Mouse (Mus musculus) macrophage (primary cell): ENCODE results near the gene Ctdnep1. TPM values are rescaled to one million over a fixed set of nuclear protein-coding genes. Genes with fewer than 3 reads are reported as not detected.
A peak's percentile ranks its signal among the peaks of the same experiment; 100 is the strongest.

Experiments
- H3K27ac ChIP-seq: fragments of 350-480 bp; formaldehyde crosslinking; 2 replicates; pipeline ENCODE4 v1.9.0; 2021
- H3K36me3 ChIP-seq: fragments of 350-480 bp; formaldehyde crosslinking; 2 replicates; pipeline ENCODE4 v1.9.0; 2021; ENCODE audit errors: inconsistent target
- H3K4me3 ChIP-seq: fragments of 350-480 bp; formaldehyde crosslinking; 2 replicates; pipeline ENCODE4 v1.9.0; 2021; ENCODE audit errors: inconsistent target
- H3K79me2 ChIP-seq: fragments of 350-480 bp; formaldehyde crosslinking; 2 replicates; pipeline ENCODE4 v1.9.0; 2021; ENCODE audit errors: inconsistent target
- WGBS: methylation state at CpG from one replicate; pipeline ENCODE4 v1.1.7; 2026; ENCODE audit warnings: inconsistent platforms; ENCODE audit not compliant: missing documents; 5-methylcytosine and 5-hydroxymethylcytosine counted together
- polyA plus RNA-seq: library from polyadenylated mRNA; stranded (reverse); fragments of 250-400 nt; gene quantifications from 3 replicates; pipeline ENCODE4 v1.2.4, GENCODE M21; 2018; ENCODE audit warnings: inconsistent platforms

Gene Ctdnep1
- polyA plus RNA-seq, 1 experiment from 2014 or later = 235 TPM

GRCm38 (mm10) chr11:70017199-70017767 lies 36.3 kb downstream of the Ctdnep1 start:
- H3K79me2 ChIP-seq = peaks cover 10% of the 10 kb centered on the region; the same call in 1 of the 2 replicates
- no peak overlapping the region for H3K27ac ChIP-seq
- H3K4me3 ChIP-seq = no peak overlapping the region
- WGBS = 74% methylated on average over 6 of the region's 7 CpGs
- H3K36me3 ChIP-seq = peaks cover 12% of the 10 kb centered on the region

- 4% methylated on average over 16 of the region's 25 CpGs for WGBS
- H3K36me3 ChIP-seq = peaks cover 1% of the 10 kb centered on the region; the same call in 1 of the 2 replicates
- H3K27ac ChIP-seq = no peak overlapping the region; the same call in 1 of the 2 replicates
- peaks cover 10% of the 10 kb centered on the region; the same call in 1 of the 2 replicates for H3K79me2 ChIP-seq
- H3K4me3 ChIP-seq = peak overlapping the region; percentile 42
Observed at GRCm38 (mm10) chr11:70018131-70018990, 37.4 kb downstream of the Ctdnep1 start.

GRCm38 (mm10) chr11:70019495-70020021 lies 38.6 kb downstream of the Ctdnep1 start:
- H3K4me3 ChIP-seq = no peak overlapping the region

GRCm38 (mm10) chr11:70020022-70020631 lies 39.2 kb downstream of the Ctdnep1 start:
- Histone ChIP-seq H3K27ac (no peak overlapping the region), H3K4me3 (no peak overlapping the region), H3K36me3 (no peaks in the 10 kb centered on the region), H3K79me2 (peaks cover 10% of the 10 kb centered on the region; the same call in 1 of the 2 replicates)
- WGBS = 24% methylated on average over 7 of the region's 8 CpGs

More at GRCm38 (mm10) chr11:70019495-70020021, 38.6 kb downstream of the Ctdnep1 start:
- Histone ChIP-seq H3K79me2 (peaks cover 10% of the 10 kb centered on the region; the same call in 1 of the 2 replicates), H3K27ac (no peak overlapping the region), H3K36me3 (no peaks in the 10 kb centered on the region)
- whole genome bisulfite sequencing = 38% methylated on average over 1 of the region's 2 CpGs

DNA sequence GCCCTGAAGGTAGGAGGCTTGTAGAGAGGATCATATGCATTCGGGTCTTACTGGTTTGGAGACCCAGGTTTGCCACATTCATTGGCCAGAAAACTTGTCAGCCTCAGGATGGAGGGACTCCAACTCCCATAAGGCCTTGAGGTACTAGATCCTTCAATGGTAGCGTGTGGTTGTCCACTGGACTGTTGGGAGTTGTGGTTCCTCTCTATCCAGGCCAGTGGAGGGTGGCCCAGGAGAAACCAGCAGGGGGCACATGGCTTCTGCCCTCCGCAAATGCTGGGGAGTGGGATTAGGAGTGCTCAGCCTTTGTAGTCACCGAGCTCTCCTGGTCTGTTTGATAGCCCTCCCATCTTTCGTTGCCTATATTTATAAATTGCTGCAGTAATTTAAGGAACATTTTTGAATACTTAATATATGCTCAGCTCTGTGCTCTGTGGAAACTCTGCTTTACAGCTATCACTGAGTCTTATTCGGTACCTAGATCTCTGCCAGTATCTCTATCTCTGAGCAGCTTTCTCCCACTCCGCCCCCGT lies 39.8 kb downstream of the Ctdnep1 start:
- Histone ChIP-seq H3K79me2 (peaks cover 10% of the 10 kb centered on the region; the same call in 1 of the 2 replicates), H3K36me3 (no peaks in the 10 kb centered on the region), H3K27ac (peak overlapping the region; percentile 21; the same call in 1 of the 2 replicates), H3K4me3 (peak overlapping the region; percentile 46)
- WGBS = 2% methylated on average over 8 of the region's 8 CpGs

GRCm38 (mm10) chr11:70021264-70022132 lies 40.5 kb downstream of the Ctdnep1 start:
- H3K36me3 ChIP-seq = no peaks in the 10 kb centered on the region
- 5% methylated on average over 39 of the region's 40 CpGs for WGBS
- H3K27ac ChIP-seq = peak overlapping the region; percentile 21; the same call in 1 of the 2 replicates
- peak overlapping the region; percentile 46 for H3K4me3 ChIP-seq
- peaks cover 10% of the 10 kb centered on the region; the same call in 1 of the 2 replicates for H3K79me2 ChIP-seq

DNA sequence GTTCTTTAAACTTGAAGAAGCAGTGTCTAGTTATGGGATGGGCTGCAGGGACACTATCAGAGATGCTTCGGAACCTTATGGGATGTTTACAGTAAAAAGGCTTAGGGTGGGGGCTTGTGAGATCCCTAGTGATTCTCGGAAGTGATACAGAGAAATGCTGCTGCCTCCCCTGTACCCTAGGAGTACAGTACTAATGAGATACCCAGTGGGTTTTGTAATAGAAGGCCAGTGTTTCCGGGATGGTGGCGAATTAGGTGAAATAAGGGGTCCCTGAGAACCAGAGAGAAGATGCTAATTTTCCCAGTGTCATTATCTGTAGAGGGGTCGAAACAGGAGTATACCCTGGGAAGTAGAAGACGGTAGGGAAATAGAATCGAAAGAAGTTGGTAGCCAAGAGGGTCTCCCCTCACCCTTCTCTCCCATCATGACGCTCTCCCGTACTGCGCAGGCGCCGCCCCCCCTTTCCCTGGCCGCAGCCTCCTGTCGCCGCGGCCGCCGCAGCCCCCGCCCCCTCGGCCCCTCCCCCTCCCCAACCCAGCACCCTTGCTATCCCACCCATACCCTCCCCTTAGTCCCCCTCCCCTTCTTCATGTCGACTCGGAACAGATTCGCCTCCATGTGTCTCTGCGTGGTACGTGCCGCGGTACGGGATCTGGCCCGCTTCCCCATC lies 42.7 kb downstream of the Ctdnep1 start:
- H3K4me3 ChIP-seq = no peak overlapping the region
- WGBS = 67% methylated on average over 17 of the region's 29 CpGs

GRCm38 (mm10) chr11:70024151-70024514 lies 43.2 kb downstream of the Ctdnep1 start:
- peaks cover 3% of the 10 kb centered on the region; the same call in 1 of the 2 replicates for H3K79me2 ChIP-seq
- 74% methylated on average over 5 of the region's 6 CpGs for whole genome bisulfite sequencing
- H3K27ac ChIP-seq = no peak overlapping the region
- no peaks in the 10 kb centered on the region for H3K36me3 ChIP-seq
- no peak overlapping the region for H3K4me3 ChIP-seq

More for the DNA sequence above, 42.7 kb downstream of the Ctdnep1 start:
- Histone ChIP-seq H3K79me2 (peaks cover 8% of the 10 kb centered on the region; the same call in 1 of the 2 replicates), H3K27ac (no peak overlapping the region), H3K36me3 (no peaks in the 10 kb centered on the region)

DNA sequence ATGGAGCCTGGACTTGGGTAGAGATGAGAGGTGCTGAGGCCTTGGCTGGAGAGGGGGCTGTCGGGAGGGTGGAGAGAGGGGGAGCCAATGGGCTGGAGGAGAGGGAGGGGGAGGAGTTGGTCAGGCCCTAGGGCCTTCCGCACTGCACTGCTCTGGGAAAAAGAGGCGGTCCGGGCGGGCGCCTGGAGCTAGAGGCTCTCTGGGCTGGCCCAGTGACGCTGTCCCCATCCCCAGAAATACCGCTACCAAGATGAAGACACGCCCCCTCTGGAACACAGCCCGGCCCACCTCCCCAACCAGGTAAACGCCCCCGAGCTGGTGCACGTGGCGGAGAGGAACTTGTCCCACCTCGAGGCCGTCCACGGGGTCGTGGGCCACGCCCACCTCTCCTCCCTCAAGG lies 45.7 kb downstream of the Ctdnep1 start:
- Histone ChIP-seq H3K4me3 (no peak overlapping the region), H3K36me3 (peaks cover 7% of the 10 kb centered on the region; the same call in 1 of the 2 replicates), H3K79me2 (no peaks in the 10 kb centered on the region; the same call in 1 of the 2 replicates), H3K27ac (no peak overlapping the region)
- WGBS = 84% methylated on average over 17 of the region's 19 CpGs

DNA sequence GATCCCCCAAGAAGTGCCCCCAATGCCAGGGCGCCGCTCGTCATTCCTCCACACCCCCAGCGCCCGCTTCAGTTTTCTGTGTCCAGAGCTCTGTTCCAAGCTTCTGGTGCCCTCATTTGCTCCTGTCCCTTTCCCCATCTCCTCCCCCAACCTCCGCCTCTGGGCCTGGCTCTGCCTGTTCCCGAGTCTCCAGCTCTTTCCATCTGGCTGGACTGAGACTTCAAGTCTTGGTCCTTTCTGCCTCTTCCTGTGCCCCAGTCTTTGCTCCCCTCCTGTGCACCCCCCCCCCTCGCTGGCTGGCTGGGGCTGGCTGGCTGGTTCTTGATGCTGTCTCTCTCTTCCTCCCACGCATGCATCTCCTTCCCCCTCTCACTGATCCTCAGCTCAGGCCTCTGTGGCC lies 46.4 kb downstream of the Ctdnep1 start:
- H3K27ac ChIP-seq = no peak overlapping the region
- no peak overlapping the region for H3K4me3 ChIP-seq
- peaks cover 7% of the 10 kb centered on the region; the same call in 1 of the 2 replicates for H3K36me3 ChIP-seq
- no peaks in the 10 kb centered on the region; the same call in 1 of the 2 replicates for H3K79me2 ChIP-seq
- WGBS = 89% methylated on average over 9 of the region's 9 CpGs

GRCm38 (mm10) chr11:70028401-70029129 lies 47.6 kb downstream of the Ctdnep1 start:
- H3K79me2 ChIP-seq = no peaks in the 10 kb centered on the region; the same call in 1 of the 2 replicates
- H3K27ac ChIP-seq = no peak overlapping the region
- WGBS = 63% methylated on average over 12 of the region's 12 CpGs
- no peak overlapping the region for H3K4me3 ChIP-seq
- H3K36me3 ChIP-seq = peaks cover 7% of the 10 kb centered on the region; the same call in 1 of the 2 replicates

GRCm38 (mm10) chr11:70029130-70029801 lies 48.3 kb downstream of the Ctdnep1 start:
- peaks cover 7% of the 10 kb centered on the region; the same call in 1 of the 2 replicates for H3K36me3 ChIP-seq
- H3K27ac ChIP-seq = no peak overlapping the region
- WGBS = 31% methylated on average over 20 of the region's 20 CpGs
- H3K79me2 ChIP-seq = no peaks in the 10 kb centered on the region
- H3K4me3 ChIP-seq = no peak overlapping the region
